Mouse (Mus musculus) midbrain, embryonic 14.5 days (tissue): ENCODE data around the gene Lyz1. TPM values are rescaled to one million over a fixed set of nuclear protein-coding genes. Genes with fewer than 3 reads are reported as not detected.

ENCODE experiments used
- ATAC-seq: fragments of 200-750 bp; cut with Nextera tagmentation; 2 replicates; pipeline ENCODE4 v1.8.0; 2017; ENCODE audit warnings: moderate number of reproducible peaks, moderate library complexity; ENCODE audit not compliant: low FRiP score, low TSS enrichment
- DNase-seq: peaks from one replicate; pipeline ENCODE4 v3.0.0-alpha.2; 2015
- H3K27ac ChIP-seq: fragments of 300-500 bp; sonication (generic); replicated peaks from 2 replicates; pipeline ENCODE4 v1.5.1; 2014; ENCODE audit warnings: mild to moderate bottlenecking, low read depth, low read length, moderate library complexity
- H3K27me3 ChIP-seq: fragments of 300-500 bp; sonication (generic); 2 replicates; pipeline ENCODE4 v1.6.1; 2014; ENCODE audit warnings: low read length, control low read depth, mixed read lengths; ENCODE audit not compliant: control insufficient read depth, insufficient read depth
- H3K36me3 ChIP-seq: fragments of 300-500 bp; sonication (generic); 2 replicates; pipeline ENCODE4 v1.6.1; 2014; ENCODE audit warnings: low read length, control low read depth; ENCODE audit not compliant: control insufficient read depth, insufficient read depth
- H3K4me1 ChIP-seq: fragments of 300-500 bp; sonication (generic); 2 replicates; pipeline ENCODE4 v1.6.1; 2014; ENCODE audit warnings: mild to moderate bottlenecking, antibody characterized with exemption, low read length, control low read depth; ENCODE audit not compliant: control insufficient read depth, insufficient read depth
- H3K4me2 ChIP-seq: fragments of 300-500 bp; sonication (generic); 2 replicates; pipeline ENCODE4 v1.6.1; 2014; ENCODE audit warnings: mild to moderate bottlenecking, low read length, moderate library complexity
- H3K4me3 ChIP-seq: fragments of 300-500 bp; sonication (generic); replicated peaks from 2 replicates; pipeline ENCODE4 v1.5.1; 2014; ENCODE audit warnings: low read depth, low read length
- H3K9ac ChIP-seq: fragments of 300-500 bp; sonication (generic); replicated peaks from 2 replicates; pipeline ENCODE4 v1.6.1; 2014; ENCODE audit warnings: mild to moderate bottlenecking, low read length, moderate library complexity
- H3K9me3 ChIP-seq: fragments of 300-500 bp; sonication (generic); 2 replicates; pipeline ENCODE4 v1.6.1; 2016; ENCODE audit warnings: low read length, control low read depth, mixed read lengths; ENCODE audit not compliant: control insufficient read depth
- WGBS: fragments of 180-500 bp; shearing (Covaris S2); extraction: QIAGEN DNeasy Blood & Tissue Kit; methylation state at CpG from one replicate; pipeline ENCODE4 v1.1.7; 2014; 5-methylcytosine and 5-hydroxymethylcytosine counted together
- polyA plus RNA-seq: library from polyadenylated mRNA; unstranded; fragments of >200 nt; fragmentation: Nextera tagmentation; extraction: Ambion mirVana; gene quantifications from 2 replicates; pipeline ENCODE4 v1.2.1, GENCODE M21; 2014

The Lyz1 gene
- polyA plus RNA-seq, 1 experiment from 2014 or later: not detected

- no peak overlapping the region for H3K27ac ChIP-seq
- H3K4me1 ChIP-seq: no peaks in the 10 kb centered on the region
- ATAC-seq (no peak), DNase-seq (no peak)
- no peak overlapping the region for H3K9ac ChIP-seq
- no peaks in the 10 kb centered on the region for H3K36me3 ChIP-seq
- no peaks in the 10 kb centered on the region for H3K9me3 ChIP-seq
- H3K4me3 ChIP-seq: no peak overlapping the region
- 63% methylated on average over 3 of the region's 3 CpGs for WGBS
- H3K27me3 ChIP-seq: no peaks in the 10 kb centered on the region
- H3K4me2 ChIP-seq: no peak overlapping the region
Measured at GRCm38 (mm10) chr10:117320571-117320981, 27.9 kb upstream of the Lyz1 start.

DNA sequence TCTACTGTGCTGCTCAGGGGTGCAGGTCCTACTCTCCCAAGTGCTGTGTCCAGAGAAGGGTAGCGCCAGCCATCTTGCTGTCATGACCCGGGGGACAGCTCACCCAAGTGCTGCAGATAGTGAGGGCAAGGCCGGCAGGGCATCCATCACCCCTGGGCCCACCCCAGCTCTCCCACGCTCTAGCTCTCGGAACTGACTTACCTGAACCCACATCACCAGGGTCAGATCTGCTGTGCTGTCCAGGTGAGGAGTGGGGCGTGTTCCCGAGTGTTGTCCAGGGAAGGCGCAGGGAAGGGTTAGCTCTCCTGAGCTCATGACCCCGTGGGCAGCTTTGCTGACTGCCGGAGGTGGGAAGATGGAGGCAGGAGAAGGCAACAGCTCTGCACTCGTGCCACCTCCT is 23.7 kb upstream of the Lyz1 start:
- no peaks in the 10 kb centered on the region for H3K9me3 ChIP-seq
- no peak overlapping the region for H3K9ac ChIP-seq
- H3K4me2 ChIP-seq: no peak overlapping the region
- H3K36me3 ChIP-seq: no peaks in the 10 kb centered on the region
- no peaks in the 10 kb centered on the region for H3K4me1 ChIP-seq
- H3K27me3 ChIP-seq: no peaks in the 10 kb centered on the region
- no peak overlapping the region for H3K4me3 ChIP-seq
- WGBS: 93% methylated on average over 11 of the region's 11 CpGs
- H3K27ac ChIP-seq: no peak overlapping the region
- ATAC-seq (no peak), DNase-seq (no peak)

DNA sequence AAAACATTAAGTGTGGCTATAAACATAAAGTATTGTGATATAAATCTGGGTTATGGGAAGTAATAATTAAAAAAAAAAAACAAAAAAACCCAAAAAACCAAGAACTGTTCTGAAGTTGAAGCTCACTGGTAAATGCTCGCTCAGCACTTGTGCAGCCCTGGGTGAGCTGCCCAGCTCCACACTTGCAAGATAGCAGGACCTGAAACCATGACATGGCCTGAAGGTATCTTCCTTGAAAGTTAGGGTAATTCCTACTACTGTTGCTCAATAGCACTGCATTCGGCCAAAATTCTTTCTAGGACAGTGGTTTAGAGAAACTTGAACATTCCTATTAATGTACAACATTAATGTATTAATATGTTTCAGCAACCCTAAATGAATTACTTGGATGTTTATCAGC is 20.5 kb upstream of the Lyz1 start:
- H3K27me3 ChIP-seq: no peaks in the 10 kb centered on the region
- H3K36me3 ChIP-seq: no peaks in the 10 kb centered on the region
- 95% methylated on average over 2 of the region's 2 CpGs for WGBS
- ATAC-seq (no peak), DNase-seq (no peak)
- no peaks in the 10 kb centered on the region for H3K9me3 ChIP-seq
- H3K9ac ChIP-seq: no peak overlapping the region
- H3K27ac ChIP-seq: no peak overlapping the region
- no peak overlapping the region for H3K4me2 ChIP-seq
- no peaks in the 10 kb centered on the region for H3K4me1 ChIP-seq
- H3K4me3 ChIP-seq: no peak overlapping the region

- no peaks in the 10 kb centered on the region for H3K4me1 ChIP-seq
- WGBS: 91% methylated on average over 8 of the region's 8 CpGs
- H3K9ac ChIP-seq: no peak overlapping the region
- no peak overlapping the region for H3K4me3 ChIP-seq
- H3K27ac ChIP-seq: no peak overlapping the region
- H3K9me3 ChIP-seq: no peaks in the 10 kb centered on the region
- DNase-seq: no peak
- H3K36me3 ChIP-seq: no peaks in the 10 kb centered on the region
- H3K4me2 ChIP-seq: no peak overlapping the region
- no peak for ATAC-seq
- H3K27me3 ChIP-seq: no peaks in the 10 kb centered on the region
Measured at GRCm38 (mm10) chr10:117312168-117312567, 19.5 kb upstream of the Lyz1 start.

DNA sequence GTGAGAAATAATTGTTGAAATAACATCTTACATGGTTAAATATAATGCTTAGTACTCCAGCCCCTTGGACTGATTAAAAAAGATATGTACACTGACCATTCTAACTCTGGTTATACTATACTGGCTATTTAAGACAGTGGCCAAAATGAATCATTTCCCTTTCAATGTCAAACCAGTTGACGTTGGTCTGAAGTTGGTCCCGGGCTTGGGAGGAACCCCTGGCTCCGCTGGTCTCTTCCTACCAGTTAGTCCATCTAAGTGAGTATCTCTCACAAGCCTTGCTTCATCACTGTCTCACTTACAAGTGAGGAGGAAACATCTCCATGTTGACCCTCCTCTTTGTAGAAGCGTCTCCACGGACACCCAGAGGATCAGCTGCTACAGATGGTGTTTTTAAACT is 11.7 kb upstream of the Lyz1 start:
- Histone ChIP-seq H3K27ac (no peak overlapping the region), H3K9ac (no peak overlapping the region), H3K36me3 (no peaks in the 10 kb centered on the region), H3K27me3 (no peaks in the 10 kb centered on the region), H3K9me3 (no peaks in the 10 kb centered on the region), H3K4me1 (no peaks in the 10 kb centered on the region), H3K4me2 (no peak overlapping the region), H3K4me3 (no peak overlapping the region)
- DNase-seq (no peak), ATAC-seq (no peak)
- 94% methylated on average over 5 of the region's 5 CpGs for WGBS

DNA sequence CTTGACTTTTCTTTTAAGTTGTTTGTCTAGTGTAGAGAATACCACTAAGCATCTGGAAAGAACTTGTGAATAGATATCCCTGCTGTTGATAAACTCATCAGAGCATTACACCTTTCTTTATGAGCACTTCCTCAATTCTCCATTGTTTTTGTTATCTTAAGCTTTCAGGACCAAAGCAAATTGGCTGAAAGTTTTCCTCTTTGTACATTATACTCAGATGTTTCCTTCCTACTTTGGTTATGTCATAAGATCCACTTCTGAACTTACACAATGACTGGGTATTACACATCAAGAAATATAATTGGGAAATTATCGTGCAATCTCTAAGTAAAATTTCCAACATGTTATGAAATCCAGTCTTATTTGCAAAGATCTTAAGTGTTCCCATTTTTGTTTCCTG is 9.0 kb upstream of the Lyz1 start:
- no peaks in the 10 kb centered on the region for H3K27me3 ChIP-seq
- H3K27ac ChIP-seq: no peak overlapping the region
- H3K9me3 ChIP-seq: no peaks in the 10 kb centered on the region
- H3K36me3 ChIP-seq: no peaks in the 10 kb centered on the region
- ATAC-seq (no peak), DNase-seq (no peak)
- no peak overlapping the region for H3K9ac ChIP-seq
- H3K4me3 ChIP-seq: no peak overlapping the region
- H3K4me2 ChIP-seq: no peak overlapping the region
- WGBS: 92% methylated on average over 1 of the region's 1 CpGs
- no peaks in the 10 kb centered on the region for H3K4me1 ChIP-seq

- no peak for DNase-seq
Measured at GRCm38 (mm10) chr10:117299901-117300520, 7.3 kb upstream of the Lyz1 start.

DNA sequence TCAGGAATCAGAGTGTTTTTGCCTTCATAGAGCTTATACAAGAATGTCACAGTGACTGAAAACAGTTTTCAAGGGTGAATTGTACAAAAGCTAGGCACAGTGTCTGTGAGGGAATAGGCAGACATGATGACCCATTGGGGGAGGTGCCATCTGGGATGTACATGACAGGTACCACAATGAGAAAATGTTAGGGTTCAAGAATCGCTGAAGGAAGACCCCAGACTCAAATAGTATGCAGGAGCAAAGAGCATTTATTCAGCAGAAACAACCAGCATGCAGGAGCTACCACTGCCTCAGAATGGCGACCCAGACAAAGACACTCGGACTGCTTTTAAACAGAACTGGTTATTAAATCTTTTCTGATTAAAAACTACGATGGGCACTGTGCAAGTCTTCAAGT is 6.4 kb upstream of the Lyz1 start:
- H3K9me3 ChIP-seq: no peaks in the 10 kb centered on the region
- no peaks in the 10 kb centered on the region for H3K4me1 ChIP-seq
- ATAC-seq (no peak), DNase-seq (no peak)
- H3K4me3 ChIP-seq: no peak overlapping the region
- H3K4me2 ChIP-seq: no peak overlapping the region
- no peaks in the 10 kb centered on the region for H3K27me3 ChIP-seq
- H3K36me3 ChIP-seq: no peaks in the 10 kb centered on the region
- H3K27ac ChIP-seq: no peak overlapping the region
- H3K9ac ChIP-seq: no peak overlapping the region
- 91% methylated on average over 4 of the region's 4 CpGs for WGBS

More at GRCm38 (mm10) chr10:117299901-117300520, 7.3 kb upstream of the Lyz1 start:
- H3K4me1 ChIP-seq: no peaks in the 10 kb centered on the region
- 86% methylated on average over 5 of the region's 5 CpGs for WGBS
- H3K4me2 ChIP-seq: no peak overlapping the region
- ATAC-seq: no peak
- H3K27ac ChIP-seq: no peak overlapping the region
- no peaks in the 10 kb centered on the region for H3K9me3 ChIP-seq
- no peak overlapping the region for H3K9ac ChIP-seq
- H3K36me3 ChIP-seq: no peaks in the 10 kb centered on the region
- no peaks in the 10 kb centered on the region for H3K27me3 ChIP-seq
- no peak overlapping the region for H3K4me3 ChIP-seq

DNA sequence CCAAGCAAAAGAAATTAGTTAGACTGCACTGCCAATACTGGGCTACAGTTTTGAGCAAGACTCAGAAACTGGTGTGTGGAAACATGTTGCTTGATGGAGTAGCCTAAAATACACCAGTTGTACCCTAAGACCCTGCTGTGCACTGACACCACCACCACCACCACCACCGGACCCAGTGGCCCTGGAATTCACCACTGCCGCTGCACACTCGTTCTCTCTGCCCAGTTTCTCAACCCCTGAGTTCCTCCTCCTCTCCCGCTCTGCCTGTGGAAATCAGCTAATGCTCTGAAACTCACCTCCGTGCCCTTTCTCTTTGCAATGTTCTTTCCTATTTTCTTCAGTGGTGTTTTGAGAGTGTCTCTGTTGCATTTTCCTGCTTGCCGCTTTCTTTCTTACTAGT is 5.7 kb upstream of the Lyz1 start:
- Histone ChIP-seq H3K4me3 (no peak overlapping the region), H3K9ac (no peak overlapping the region), H3K27me3 (no peaks in the 10 kb centered on the region), H3K36me3 (no peaks in the 10 kb centered on the region), H3K4me2 (no peak overlapping the region), H3K9me3 (no peaks in the 10 kb centered on the region), H3K4me1 (no peaks in the 10 kb centered on the region), H3K27ac (no peak overlapping the region)
- WGBS: 90% methylated on average over 6 of the region's 6 CpGs
- no peak for DNase-seq
- ATAC-seq: no peak
